Mouse (Mus musculus) spleen, postnatal 4 days (tissue): ENCODE measurements around the gene Slit3.

ENCODE experiments used
- DNase-seq, 2 experiments: peaks; one replicate each; pipeline ENCODE4 v3.0.0; 2022; ENCODE audit warnings: low spot score in 2 of 2

Slit3 gene

DNA sequence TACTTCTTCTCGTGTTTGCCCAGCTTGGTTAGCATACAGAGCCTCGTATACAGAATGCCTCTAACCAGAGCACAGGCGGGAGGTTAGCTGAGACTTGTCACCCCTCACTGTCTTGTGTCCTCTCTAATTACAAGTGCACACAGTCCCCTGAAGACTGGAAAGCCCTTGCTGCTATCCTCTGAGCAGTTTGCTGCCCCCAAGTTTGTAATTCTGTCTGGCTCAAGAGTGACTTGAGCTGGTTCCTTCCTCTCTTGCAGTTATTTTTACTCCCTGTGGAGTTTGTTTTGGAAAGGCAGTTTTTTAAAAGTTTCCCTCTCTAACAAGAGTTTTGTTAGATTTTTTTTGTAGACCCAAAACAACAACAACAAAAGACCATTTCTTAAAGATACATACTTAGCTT lies 285.0 kb downstream of the Slit3 start:
- no peak for DNase-seq

DNA sequence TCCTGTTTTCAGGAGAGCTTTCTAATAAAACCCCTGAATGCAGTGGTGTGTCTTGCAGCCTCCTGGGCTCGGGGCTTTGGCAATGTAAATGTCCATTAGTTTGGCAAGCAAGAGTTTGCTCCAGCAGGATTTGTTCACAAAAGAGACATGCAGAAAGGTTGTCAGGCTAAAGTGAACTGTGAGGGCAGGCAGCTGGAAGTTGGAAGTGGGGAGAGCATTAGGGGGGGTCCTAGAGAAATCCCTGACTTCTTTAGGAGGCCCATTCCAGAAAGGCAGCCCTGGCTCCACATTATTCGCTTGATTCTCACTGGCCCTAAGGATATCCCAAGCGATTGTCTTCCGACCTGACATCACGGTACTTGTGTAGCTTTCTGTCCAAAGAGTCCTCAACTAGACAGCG lies 285.5 kb downstream of the Slit3 start:
- DNase-seq = no peak

DNA sequence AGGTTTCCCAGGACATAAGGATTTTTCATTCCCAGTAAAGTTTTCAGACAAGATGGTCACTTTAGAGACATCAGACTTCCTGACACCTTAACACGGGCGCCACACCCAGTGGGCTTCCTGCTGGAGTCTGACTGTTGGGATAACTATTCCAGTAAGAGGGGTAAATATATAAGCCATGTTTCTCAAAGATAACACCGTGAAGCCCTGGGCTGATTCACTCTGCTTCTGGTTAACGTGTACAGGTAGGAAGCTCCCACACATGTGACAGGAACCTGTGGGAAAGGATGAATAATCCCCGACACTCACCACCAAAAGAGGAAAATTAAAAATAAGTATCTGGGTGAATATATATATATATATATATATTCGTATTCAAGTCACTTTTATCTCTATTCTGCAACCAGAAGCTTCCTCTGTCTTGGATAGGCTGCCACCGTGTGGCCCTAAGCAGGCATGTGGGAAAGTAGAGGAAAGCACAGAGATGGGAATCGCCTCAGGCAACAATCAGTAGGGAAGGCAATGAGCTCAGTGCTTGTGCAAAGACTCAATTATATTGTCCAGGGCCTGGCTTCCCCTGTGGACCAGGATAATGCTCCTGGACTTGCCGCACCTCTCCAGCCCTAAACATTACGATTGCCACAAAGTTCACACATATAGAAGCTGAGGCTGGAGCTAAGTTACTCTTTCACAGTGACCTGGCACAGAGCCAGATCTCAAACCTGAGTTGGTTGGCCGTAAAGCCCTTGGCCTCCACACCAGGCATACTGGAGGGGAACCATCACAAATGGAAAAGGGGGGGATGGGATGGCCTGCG lies 286.5 kb downstream of the Slit3 start:
- no peak for DNase-seq

DNA sequence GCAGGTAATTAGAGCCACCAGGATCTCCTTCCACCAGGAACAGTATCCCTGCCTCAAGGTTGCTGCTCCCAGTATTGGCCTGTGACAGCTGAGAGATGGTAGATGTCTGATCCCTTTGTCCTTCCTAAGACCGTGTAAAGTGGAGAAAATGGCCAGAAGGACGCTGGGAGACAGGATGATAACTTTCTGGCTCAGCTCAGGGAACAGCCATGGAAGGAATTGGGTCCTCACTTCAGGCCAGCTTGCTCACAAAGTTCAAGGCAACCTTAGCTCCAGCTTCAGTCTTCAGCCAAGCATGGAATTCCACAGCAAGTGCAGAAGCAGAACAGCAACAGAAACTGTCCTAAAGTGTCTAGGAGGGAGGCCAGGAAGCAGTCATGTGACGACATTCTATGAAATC lies 289.4 kb downstream of the Slit3 start:
- no peak for DNase-seq

DNA sequence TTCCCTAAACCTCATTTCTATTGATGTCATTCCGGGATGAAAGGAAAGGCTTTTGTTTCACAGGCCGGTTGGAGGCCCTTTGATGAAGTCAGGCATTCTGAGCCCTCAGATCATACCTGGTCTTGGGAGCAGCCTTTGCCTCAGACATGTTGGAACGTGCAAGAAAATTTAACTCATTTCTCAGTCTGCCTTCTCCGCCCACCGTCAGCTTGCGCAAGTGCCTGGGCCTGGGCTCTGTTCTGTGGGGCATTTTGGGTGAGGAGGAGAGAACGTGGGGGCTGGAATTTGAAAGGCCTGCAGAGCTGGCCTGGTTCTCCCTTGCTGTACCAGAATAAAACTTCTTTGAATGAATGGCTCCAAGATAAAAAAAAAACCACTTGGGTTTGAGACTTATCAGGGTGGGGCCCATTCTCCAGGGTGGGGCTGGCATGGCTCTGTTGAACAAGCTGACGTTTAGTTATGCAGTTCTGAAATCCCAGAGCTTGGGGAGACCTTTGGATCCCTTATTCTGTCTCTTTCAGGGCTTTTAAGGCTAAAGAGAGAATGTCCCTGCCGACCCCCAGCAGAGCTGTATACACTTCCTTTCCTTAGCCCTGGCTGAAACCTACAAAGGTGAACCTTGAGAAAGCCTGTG lies 294.9 kb downstream of the Slit3 start:
- no peak for DNase-seq

DNA sequence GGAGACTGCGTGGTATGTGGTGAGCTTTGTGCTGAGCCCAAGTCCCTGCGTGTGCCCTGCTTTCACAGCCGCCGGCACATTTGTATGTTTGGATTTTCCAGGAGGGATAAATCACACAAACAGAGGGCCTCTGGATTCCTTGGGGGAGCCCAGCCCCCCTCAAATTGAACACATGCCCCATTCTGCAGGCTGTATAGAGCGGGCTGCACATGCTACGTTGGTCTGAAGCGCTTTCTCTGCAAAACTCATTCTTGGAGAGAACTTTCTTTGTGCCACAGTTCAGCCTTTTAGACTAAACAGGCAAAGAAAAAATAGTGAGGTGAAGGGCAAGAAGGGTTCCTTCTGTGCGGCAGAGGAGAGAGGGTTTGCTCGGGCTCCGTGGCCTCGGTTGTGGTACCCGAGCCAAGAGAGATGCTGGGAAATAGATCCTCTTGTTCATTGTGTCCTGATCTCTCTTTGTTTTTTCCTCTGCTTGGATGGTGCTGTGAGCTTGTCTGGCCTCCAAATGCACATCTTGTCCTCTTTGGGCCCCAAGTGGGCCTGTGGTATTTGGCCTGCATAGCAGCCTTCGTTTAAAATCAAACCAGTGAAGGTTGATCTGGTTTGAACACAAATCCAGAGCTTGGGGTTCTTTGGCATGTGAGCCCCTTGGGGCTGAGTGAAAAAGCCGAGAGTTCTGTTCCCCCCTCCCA lies 295.5 kb downstream of the Slit3 start:
- no peak for DNase-seq

DNA sequence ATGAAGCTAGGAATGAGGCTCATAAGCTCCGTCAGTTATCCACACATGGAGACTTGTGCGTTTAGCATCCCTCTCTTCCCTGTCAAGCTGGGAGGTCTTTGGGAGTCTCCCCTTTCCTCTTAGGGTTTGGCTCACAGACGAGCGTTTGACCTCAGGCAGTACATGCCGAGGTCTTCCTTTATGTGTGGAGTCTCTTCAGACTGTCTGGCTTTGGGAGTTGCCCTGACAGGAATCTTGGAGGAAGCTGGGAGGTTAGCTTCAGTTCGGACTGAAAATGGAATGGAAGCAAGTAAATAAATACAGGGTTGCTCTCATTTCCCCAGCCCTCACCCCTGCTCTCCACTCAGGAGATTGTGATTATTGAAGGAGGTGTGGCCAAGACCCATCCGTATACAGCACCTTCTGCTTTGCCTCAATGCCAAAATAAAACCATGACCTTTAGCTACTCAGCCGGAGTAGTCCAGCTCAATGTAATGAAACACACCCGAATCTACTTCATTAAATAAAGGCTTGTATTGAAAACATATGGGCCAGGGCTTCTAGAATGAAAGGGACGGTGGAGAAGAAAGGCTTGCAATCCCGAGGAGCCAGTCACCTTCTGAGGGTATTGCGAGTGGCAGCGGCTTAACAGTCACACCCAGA lies 297.0 kb downstream of the Slit3 start:
- DNase-seq = no peak

DNA sequence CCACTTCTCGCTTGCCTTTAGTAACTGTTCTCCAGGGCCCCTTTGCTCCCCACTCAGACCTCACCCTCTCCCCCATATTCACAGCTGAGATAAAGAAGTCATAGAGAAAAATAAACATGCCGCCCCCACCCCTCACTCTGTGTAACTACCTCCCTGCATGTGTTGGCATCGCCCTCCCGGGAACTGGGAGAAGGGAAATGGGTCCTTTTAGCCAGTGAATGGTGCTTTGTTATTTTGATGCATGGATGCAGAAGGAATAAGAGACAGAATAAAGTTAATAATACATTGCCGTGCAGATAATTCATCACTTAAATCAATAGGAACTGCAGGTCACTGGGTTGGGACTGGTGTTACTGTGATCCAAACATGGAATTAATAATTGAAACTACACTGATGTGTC lies 298.0 kb downstream of the Slit3 start:
- DNase-seq = no peak

DNA sequence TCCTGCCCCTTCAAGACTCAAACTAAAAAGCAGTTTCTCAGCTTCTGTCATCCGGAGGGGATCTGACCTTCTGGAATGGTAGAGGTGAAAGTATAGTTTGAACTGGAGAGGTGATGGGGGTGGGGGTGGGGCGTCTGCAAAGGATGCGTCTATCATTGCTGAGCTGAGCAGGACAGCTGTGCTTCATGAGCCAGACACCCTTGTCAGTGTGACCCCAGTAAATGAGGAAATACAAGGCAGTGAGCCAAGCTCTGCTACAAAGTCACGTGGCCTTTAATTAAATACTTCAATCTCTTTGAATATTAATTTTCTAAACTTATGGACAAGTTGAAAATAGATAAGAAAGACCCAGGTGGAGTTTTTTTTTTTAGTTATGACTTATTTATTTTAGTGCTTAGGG lies 300.7 kb downstream of the Slit3 start:
- no peak for DNase-seq

DNA sequence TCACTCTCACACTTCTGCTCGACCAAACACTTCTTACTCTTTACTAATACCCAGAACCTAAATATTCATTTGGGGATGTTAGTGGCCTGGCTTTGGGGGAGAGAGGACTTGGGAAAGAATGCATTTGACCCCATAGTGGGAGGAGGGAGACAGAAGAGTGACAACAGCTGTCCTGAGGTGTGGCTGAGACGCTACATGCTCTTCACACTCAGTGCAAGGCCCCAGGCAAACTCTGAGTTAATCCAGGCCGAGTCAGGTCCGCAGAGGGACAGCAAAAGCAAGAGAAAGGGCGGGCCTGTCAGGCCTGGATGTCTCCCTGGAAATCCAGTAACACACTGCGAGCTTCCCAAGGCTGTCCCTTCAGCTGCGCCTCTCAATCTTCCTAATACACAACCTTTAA lies 307.0 kb downstream of the Slit3 start:
- DNase-seq = no peak

DNA sequence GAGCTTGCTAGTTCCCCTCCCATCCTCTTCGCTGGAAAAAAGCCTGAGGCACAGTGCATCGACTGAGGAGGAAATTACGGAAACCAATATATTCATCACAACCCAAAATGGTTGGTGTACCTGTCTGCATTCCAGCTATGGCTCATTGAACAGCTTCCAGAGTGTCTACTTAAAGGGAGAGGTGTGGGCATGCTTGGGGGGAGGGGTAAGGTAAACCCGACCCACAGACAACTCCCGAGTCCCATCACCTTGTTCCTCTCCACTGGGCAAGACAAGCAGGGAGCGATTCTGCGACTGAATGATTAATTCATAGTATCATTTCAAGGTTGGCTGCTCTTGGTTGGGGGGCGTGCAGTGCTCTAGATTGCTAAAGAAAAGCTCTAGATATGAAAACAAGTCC lies 310.1 kb downstream of the Slit3 start:
- no peak for DNase-seq

DNA sequence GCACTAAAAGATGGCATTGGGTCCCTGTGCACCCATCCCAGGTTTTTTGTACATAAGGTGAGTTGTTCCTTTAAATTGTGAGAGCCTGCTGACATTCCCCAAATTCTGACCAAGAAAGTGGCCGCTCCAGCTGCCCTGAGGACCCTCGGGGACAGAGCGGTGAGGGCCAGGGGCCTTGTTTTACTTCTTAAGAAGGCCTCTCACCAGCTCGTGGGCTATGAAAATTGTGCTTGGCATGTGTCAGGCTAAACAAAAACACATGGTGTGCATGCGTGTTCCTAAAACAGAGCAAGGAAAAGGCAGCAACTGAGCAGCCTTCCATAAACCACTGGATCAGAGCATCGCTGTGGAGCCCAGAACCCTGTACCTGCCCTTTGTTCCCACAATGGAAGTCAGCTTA lies 316.5 kb downstream of the Slit3 start:
- no peak for DNase-seq

DNA sequence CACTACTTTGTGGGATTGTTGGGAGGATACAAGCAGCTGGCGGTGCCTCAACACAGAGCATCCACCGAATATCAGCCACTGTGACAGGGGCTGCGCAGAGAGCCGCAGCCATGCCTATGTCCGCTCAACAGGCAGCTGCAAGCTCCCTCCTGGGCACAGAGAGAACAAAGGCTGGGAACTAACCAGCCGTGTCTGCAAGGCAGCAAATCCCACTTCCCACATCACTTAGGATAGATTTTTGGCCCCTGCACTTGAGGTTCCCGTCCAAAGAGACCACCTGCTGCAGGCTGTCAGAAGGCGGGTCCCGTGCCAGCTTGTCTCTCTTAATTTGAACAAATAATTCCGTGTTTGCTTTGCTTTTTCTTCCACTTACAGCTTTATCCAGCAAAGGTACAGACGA lies 319.2 kb downstream of the Slit3 start:
- no peak for DNase-seq

DNA sequence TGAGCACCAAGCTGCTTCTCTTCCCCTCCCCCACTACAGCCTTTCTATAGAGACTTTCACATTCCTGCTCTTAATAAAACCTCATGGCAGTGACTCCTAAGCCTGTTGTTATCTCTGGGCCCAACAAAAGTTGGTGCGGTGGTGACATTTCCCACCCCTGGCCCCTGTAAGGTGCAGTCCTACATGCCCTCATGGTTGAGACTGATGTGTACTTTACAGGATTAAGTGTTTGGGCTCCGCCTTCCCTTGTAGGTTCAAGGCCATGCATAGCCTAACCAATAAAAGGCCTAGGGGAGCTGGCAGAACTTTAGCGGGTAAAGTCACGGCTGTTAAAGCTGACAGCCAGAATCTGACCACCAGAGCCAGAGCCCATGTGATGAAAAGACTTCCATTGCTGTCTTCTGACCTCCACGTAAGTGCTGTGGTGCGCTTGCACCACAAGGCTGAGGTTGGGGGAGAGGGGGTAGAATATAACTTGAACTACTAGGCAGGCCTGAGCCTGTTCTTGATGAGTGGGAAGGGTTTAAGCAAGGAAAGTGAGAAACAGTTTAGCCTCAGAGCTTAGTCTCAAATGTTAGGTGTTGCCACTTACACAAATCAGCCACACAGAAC lies 323.6 kb downstream of the Slit3 start:
- no peak for DNase-seq

DNA sequence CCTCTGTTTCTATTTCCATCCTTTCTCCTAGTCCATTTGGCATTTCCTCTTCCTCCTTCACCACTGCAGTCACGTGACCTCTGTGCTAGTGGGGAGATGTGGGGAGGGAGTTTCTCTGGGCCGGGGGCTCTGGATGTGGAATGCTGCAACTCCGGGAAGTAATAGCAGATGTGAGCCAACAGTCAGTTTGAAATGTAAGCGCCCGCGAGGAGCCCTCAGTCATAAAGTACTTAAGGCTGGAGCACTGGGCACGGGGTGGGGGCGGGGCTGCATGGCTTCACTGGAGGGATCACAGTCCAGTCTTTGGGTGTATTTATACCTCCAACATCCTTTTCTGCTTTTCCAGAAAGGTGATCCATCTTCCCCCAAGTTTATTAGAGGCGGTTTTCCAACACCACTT lies 326.9 kb downstream of the Slit3 start:
- DNase-seq = no peak

DNA sequence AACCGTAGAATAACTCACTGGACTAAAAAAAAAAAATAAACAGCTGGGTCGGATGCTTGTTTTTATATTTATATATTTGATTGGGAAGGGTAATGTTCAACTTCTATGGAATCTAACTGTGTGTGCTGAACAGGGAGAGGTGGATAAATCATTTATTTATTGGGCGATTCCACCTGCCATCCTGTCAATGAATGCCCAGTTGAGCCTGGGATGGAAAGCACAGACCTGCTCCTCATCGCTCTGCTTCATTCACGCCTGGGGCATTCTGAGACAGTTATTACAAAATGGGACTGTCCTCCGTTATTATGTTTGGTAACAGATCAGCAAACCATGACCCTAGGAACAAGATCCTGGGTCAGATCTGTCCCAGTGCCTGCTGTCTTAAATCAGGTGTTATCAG lies 328.2 kb downstream of the Slit3 start:
- no peak for DNase-seq

DNA sequence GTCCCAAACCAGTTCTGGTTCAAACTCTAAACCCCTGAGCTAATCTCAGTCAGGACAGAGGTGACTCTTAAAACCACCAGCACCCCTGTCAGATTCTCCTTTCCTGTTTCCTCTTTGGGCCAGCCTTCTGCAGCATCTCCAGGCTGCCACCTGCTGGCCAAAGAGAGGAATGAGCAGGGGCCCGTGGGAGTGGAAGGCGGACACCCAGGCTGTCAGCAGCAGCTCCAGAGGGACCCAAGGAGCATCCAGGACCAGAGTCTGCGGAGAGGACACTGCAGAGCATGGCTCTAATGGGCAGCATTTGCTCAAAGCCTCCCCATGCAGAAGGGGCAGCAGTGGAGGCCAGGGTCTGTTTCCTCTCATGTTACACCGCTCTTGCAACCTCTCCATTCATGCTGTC lies 330.6 kb downstream of the Slit3 start:
- DNase-seq = peak; percentile 21 to 77

DNA sequence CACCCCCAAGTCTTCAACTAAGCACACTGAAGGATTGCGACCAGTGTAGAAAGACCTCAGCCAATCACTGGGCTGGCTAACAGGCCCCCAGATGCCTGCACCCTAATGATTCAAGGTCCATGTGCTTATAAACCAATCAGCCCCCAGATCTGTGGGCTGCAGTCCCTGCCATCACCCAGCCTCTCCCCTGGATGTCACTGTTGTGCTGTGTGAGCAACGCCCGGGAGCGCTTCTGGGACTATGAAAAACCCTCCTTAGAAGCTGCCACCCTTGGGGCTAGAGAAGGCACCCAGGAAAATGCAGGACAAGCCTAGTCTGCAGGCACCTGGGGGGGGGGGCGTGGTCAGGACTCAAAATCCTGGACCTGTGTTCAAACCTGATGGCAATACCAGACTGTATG lies 331.4 kb downstream of the Slit3 start:
- no peak for DNase-seq

DNA sequence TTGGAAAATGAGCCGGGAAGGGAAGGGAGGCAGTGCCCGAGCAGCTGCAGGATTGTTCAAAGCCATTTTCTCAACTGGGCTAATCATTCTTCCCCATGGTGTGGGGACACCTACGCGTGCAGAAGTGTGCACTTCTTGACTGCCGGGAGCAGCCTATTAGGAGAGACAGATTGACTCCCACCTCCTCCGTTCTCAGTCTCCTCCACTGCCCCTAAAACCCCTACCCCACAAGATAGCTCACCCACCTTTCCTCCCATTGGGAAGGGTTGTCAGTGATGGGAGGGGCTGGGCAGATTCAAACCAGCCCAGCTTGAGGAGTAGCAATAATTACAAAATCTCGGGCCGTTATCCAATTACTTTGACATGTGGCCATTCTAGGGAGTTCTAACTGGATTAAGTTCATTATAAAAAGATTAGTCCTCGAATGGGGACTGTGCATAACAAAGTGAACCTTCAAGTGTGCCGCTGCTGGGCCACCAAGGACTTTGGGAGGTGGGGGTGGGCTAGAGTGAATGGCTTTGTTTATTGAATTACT lies 333.2 kb downstream of the Slit3 start:
- no peak for DNase-seq

DNA sequence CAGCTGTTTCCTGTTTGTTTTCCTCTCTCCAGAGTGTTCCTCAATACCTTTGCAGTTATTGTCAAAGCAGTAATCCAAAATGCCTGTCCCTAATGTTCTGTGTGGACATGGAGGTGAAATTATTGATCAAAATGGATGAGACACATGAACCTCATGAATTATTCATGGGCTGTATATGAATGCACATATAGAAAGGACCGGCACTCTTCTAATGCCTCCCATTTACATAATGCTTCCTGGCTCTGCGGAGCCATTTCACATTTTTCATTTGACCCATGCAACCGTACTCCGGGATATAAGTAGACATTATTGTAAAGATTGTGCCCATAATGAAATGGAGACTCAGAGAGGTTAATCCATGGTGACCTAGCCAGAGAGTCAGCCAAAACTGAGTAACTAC lies 333.8 kb downstream of the Slit3 start:
- no peak for DNase-seq

DNA sequence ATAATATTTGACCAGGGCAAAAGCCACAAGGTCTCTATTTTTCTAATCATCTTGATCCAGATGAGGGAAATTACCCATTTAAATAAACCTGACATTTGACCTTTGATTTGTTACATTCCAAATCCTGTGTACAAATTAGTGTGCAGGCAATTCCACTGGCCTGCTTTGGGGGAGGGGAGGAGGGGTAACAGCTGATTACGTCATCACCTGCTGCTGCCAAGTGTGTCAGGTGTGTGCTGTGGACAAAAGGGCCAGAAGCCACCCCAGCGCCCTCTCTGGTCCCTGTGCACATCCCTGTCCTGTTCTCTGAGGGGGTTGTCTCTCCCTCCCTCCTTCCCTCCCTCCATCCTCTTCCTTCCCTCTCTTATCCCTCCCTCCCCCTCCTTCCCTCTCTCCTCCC lies 337.0 kb downstream of the Slit3 start:
- DNase-seq = no peak

DNA sequence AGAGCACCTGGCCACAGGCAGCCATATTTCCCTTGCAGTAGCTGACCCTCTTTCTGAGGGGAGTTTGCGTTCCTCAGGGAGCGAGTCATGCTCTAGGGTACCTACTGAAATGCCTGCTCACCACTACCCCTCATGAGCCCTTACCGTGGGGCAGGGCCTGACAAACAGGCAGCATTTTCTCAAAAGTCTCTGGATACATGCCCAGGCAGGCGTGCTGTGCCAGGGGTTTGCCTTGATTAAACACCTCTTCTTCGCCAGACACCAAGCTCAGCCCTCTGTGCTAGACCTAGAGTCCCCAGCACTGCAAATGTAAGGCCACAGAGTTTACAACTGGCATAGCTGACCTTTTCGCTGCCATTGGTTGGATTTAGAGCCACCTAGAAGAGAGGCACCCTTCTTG lies 345.7 kb downstream of the Slit3 start:
- DNase-seq = no peak
